Mouse (Mus musculus) testis, adult 2 months (tissue): ENCODE results near the gene Runx2.

ENCODE experiments used
- CTCF ChIP-seq: fragments of 200-500 bp; IDR thresholded peaks from 2 replicates; pipeline ENCODE4 v1.5.1; 2012; ENCODE audit warnings: low read depth, mild to moderate bottlenecking, inconsistent platforms, low read length, moderate library complexity; ENCODE audit not compliant: control insufficient read depth, insufficient read depth, insufficient replicate concordance
- POLR2A ChIP-seq: fragments of 200-500 bp; IDR thresholded peaks from 2 replicates; pipeline ENCODE4 v1.6.1; 2012; ENCODE audit warnings: low read depth, mild to moderate bottlenecking, inconsistent platforms, low read length, moderate library complexity; ENCODE audit not compliant: control insufficient read depth

GRCm38 (mm10) chr17:44603170-44603569 lies 211.4 kb downstream of the Runx2 start:
- TF ChIP-seq POLR2A = no peak
- TF ChIP-seq CTCF = no peak
